Mouse (Mus musculus) leukemia stem cell, adult 10-12 weeks (primary cell): ENCODE measurements around the gene Snx9. TPM values are rescaled to one million over a fixed set of nuclear protein-coding genes. Genes with fewer than 3 reads are reported as not detected.

Source experiments
- polyA plus RNA-seq: library from polyadenylated mRNA; stranded (reverse); fragments of >175 nt; gene quantifications from 2 replicates; pipeline ENCODE4 v1.2.3, GENCODE M21; 2012; ENCODE audit warnings: low replicate concordance

Gene Snx9
- polyA plus RNA-seq: 19.6 and 41.2 TPM in 2 replicates

GRCm38 (mm10) chr17:5841128-5841942 is at the start of gene Snx9:
TSS of gene Snx9 (plus strand) at chr17:5841329.

DNA sequence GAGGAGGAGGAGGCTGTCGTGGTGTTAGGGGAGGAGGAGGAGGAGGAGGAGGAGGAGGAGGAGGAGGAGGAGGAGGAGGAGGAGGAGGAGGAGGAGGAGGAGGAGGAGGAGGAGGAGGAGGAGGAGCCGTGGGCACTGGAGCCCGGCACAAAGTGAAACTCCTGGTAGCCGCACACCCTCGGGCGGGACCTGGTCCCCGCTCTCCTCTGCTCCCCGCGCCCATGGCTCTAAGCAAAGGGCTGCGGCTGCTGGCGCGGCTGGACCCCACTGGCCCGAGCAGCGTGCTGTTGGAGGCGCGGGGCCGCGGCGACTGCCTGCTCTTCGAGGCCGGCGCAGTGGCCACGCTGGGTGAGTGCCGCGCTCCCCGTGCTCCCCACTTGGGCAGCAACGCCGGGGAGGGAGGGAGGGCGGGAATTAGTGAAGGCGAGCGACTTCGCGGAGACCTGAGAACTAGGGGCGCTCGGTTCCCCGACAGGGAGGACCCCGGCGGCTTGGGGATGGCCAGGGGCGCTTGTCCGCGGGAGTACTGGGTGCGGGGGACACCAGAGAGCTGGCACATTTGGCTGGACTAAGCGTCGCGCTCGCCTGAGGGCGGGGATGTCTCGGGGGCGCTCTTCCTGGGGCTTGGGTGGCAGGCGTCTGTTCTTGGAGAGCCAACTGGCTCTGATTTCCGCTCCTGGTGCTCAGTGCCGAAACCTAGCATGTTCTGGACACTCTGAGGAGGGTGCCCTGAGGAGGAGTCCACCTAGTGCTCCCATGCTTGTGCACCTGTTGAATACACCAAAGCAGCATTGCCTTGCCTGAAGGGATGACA is 100.3 kb downstream of the Snx9 start, which contains the start of gene Synj2:
Gene Synj2 (plus strand): TSS at position 51 of the 814 bp plus-strand sequence.

Other genes with a start within 250 kb of the Snx9 start
- gene Synj2, start 100.0 kb downstream of the Snx9 start, polyA plus RNA-seq: 0.88 and 1.1 TPM in 2 replicates
- 0.59 and 2.9 TPM in 2 replicates for gene Serac1, start 238.4 kb downstream of the Snx9 start, polyA plus RNA-seq
- 1.0 and 1.6 TPM in 2 replicates for gene Gtf2h5, start 238.5 kb downstream of the Snx9 start, polyA plus RNA-seq